Mouse (Mus musculus): ENCODE measurements around the gene Tprn.

Tprn gene

GRCm38 (mm10) chr2:25303452-25303851, 41.0 kb downstream of the Tprn start:
- no peak for DNase-seq

DNA sequence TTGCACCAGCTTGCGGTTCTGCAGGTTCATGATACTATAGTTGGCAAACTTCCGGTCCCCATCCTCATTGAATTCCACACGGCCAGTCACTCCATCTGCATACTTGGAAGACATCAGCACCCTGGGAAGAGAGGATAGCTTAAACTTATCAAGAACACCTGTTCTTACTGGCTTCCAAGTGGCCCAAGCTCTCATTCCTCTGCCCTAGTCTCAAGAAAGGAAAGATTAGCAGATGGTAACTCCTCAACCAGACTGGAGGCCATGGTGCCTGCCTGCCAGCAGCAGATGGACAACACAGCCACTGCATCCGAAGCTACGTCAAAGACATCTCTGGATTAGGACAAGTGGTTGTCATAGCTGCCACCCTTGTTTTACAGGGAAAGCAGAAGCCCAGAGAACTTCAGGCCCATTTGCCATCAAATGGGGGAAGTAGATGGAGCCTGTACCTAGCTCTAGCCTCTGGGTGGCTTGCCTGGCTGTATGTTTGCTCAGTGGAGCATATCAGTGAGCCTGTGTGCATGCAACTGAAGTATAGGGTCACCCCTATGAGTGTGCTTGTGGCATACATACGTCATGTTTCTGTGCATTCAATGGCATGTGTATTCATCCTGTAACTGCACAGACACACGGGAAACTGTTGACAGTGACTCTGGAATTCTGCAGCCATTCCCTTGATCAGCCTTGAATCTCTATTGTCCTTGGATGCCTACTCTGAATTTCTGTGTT, 41.7 kb downstream of the Tprn start:
- DNase-seq = no peak

DNA sequence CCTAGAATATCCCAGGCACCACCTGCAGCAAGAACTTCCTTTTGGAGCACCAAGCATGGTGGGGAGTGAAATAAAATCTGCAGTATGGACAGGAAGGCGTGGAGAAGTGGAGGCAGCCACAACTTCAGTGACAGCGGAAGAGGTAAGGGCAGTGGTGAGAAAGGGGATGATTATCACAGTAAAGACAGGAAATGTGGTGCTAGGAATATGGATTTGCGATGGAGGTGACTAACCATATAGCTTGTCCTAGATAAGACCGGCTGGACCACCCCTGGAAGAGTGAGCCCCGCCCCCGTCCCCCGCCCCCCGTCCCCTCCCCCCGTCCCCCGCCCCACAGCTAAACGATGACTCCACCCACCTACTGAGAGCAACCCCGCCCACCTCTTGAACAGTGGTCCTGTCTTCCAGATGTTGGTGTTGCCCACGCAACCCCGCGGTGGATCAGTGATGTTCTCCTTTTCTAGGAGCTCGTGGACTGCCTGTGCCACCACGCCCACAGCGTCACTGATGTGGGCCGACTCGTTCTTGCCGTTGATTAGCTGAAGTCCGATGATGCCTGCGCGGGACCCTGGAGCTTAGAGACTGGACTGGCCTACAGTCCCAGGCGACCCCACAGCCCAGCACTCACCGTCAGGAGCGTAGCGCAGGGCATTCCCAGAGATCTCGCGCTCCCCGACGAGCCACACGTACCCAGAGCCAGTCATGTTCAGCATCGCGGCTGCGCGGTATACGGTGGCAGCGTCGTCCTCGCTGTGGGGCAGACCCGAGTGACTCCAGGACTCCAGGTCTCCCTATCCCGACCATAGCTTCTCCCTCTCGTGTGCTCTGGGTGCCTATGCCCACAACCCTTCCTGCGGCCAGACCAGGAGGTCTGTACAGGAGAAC, 42.5 kb downstream of the Tprn start:
- DNase-seq = peak; percentile 79

DNA sequence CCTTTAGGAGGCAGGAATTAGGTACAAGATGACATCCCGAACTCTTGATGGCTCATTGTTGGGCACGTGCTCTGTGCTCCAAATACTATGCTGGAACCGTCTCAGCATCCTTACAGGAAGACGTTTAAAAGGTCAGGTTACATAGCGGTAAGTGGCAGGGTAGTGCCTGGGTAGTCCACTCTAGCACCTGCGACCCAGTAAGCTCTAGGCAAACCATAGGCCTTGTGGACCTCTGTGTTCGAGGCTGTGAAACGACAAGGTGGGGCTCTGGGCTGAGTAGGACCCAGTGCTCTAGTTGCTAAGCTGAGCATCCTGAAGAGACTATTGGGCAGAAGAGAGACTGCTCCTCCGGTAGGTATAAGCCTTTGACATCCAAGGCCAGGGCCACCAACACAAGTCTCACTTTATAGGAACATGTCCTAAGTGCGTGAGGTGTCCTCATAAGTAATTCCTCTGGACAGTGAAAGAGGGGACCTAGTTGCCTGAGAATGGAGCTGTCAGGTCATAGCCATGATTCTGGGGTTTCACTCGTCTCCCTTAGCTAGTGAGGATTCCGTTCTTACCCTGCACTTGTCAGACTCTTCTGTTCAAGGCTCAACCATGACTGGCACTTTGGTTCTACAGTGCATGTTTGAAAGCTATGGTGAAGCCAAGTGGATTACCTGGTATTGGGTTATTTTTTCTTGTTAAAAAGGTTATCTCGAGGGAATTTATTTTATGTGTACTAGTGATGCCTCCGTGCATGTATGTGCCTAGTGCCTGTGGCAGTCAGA, 43.4 kb downstream of the Tprn start:
- no peak for DNase-seq

DNA sequence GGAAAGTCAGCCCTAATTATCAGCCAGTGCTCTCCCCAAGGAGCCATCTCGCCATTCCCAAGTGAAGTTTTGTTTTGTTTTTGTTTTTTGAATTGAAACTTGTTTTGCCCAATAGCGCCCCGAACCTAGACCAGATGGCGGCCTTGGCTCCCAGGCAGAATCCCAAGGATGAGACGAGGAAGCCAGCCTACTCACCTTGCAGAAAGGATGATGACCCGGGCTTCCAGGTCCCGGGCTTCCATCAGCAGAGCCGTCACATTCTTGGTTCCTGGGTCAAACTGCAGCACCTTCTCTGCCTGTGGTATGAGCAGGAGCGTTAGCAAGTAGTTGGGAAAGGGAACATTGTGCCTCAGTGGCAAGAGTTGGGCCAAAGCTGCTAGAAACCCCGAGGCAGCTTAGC, 47.8 kb downstream of the Tprn start:
- no peak for DNase-seq

DNA sequence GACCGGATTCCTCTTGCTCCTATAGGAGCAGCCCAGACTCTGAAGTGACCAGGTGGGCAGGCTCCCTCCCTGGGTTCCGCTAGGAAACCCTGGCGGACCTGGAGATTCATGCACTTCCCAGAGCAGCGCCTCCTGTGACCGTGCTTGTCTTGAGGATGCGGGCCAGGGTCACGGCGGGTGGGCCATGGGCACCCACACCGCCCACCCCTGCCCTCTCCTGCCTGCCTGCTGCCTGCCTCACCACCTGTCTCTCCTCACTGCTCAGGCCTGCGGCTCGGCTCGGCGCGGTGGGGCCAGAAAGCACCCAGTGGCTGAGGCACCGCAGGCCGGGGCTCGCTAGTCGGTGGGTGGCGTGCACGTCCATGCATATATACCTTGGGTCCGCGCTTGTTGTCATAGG, 48.6 kb downstream of the Tprn start:
- DNase-seq = no peak

DNA sequence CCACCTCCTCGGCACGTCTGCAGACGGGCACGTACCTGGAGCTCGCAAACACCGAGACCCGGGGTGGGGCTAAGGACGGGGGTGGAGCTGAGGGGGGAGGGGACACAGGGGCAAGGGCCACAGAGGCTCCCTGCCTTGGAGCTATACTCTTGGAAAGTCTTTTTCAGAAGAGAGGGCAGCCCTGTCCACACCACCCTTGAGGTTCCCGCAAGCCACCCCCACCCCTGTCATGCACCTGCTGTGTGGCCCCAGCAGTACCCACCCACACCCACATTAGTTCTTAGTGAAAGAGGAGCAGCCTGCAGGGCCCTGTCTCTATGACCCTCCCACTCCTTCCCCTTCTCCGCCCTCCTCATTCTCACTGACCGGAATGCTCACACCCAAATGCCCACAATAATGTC, 49.1 kb downstream of the Tprn start:
- DNase-seq = no peak

DNA sequence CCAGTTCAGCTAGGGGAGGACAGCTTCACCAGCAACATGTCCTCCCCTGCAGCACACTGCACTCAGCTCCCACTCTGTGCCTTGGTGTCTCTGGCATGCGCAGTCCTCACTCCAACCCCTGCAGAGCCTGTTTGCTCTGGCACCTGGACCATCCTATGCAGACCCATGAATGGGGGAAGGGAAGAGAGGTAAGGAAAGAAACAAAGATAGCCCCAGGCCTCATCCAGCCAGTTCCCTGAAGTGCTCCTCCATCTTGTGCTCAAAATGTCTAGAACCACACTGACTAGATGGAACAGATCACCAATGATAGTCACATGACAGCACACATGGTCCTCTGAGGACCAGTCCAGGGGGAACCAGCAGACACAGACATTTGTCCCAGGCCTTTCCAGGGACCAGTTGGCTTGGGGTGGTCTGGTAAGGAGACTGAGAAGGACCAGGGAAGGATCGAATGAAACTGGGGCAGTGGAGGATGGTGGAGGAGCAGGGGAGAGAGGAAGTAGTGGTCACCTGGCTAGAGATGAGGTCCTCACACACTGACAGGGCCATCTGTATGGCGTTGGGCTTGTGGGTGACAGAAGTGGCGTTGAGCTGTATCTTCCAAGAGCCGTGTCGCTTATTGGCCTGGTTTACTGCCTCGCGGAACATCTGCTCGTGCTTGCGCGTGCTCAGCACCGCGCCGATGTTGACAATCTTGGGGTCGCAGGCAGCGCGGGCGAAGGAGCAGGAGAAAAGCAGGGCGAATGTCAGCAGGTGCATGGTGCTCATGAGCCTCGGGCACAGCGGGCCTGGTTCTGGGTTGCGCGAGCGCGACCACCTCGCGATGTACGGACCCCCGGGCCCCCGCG, 55.9 kb downstream of the Tprn start:
- DNase-seq = no peak

DNA sequence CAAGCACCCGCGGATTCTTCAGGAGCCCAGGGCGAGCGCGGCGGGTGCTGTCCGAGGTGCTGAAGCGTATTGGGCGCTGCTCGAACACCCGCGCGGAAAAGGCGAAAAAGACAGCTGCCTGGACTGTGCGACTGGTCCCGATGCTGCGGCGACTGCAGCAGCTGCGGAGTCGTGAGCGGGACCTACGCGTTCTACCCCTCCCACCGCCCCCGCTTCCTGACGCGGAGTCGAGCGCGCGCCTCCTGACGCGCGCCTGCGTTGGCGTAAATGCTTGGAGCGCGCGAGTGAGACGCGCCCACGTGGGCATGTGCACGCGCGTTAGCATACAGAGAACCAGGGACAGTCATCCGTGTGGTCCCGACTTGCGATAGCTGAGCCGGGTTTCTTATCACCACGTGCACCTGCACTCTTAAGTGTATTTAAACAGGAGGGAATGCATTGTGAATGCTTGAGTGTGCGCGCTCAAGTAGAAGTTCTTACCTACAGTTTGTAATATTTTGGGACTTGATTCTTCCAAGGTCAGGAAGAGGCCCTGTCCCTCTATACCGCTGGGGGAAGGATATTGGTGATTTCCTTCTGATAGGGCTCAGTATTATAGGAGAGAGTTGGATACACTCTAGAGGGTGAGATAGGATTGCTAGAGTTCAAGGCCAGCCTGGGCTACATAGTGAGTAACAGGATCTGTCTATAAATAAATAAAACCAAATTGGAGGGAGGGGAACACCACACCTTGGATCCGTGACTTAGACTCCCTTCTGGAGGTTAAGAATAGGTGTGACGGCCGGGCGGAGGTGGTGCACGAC, 56.8 kb downstream of the Tprn start, which contains the start of gene Grin1:
Grin1 (minus strand) TSS at position 217 of the 803 bp plus-strand sequence.
- DNase-seq = peak; percentile 86
